Mouse (Mus musculus) lung, adult 2 months (tissue): ENCODE measurements around the gene Gm20388. TPM values are rescaled to one million over a fixed set of nuclear protein-coding genes. Genes with fewer than 3 reads are reported as not detected.
A peak's percentile ranks its signal among the peaks of the same experiment; 100 is the strongest.

Source experiments
- DNase-seq: peaks from one replicate; pipeline ENCODE4 v3.0.0; 2022
- H3K4me1 ChIP-seq: fragments of 200-500 bp; 2 replicates; pipeline ENCODE4 v1.6.1; 2011; ENCODE audit warnings: low read length; ENCODE audit not compliant: control insufficient read depth, insufficient read depth
- H3K4me3 ChIP-seq: fragments of 200-500 bp; replicated peaks from 2 replicates; pipeline ENCODE3; 2011; ENCODE audit warnings: low read depth, mild to moderate bottlenecking, control low read depth, low read length; ENCODE audit errors: extremely low read depth
- CTCF ChIP-seq: fragments of 200-500 bp; IDR thresholded peaks from 2 replicates; pipeline ENCODE4 v1.5.1; 2011; ENCODE audit warnings: mild to moderate bottlenecking, low read length, control low read depth; ENCODE audit not compliant: insufficient read depth
- POLR2A ChIP-seq: fragments of 200-500 bp; IDR thresholded peaks from 2 replicates; pipeline ENCODE4 v1.6.1; 2011; ENCODE audit warnings: low read depth, mild to moderate bottlenecking, control low read depth, low read length, borderline replicate concordance; ENCODE audit errors: extremely low read depth
- WGBS: fragments of 180-500 bp; shearing (Covaris S2); methylation state at CpG from one replicate; pipeline ENCODE4 v1.1.7; 2018; 5-methylcytosine and 5-hydroxymethylcytosine counted together
- polyA plus RNA-seq: library from polyadenylated mRNA; depleted of rRNA; stranded (reverse); fragments of >200 nt; gene quantifications from 2 replicates; pipeline ENCODE4 v1.2.3, GENCODE M21; 2012

Gm20388 gene
- polyA plus RNA-seq, 1 experiment, result 67.8 TPM

DNA sequence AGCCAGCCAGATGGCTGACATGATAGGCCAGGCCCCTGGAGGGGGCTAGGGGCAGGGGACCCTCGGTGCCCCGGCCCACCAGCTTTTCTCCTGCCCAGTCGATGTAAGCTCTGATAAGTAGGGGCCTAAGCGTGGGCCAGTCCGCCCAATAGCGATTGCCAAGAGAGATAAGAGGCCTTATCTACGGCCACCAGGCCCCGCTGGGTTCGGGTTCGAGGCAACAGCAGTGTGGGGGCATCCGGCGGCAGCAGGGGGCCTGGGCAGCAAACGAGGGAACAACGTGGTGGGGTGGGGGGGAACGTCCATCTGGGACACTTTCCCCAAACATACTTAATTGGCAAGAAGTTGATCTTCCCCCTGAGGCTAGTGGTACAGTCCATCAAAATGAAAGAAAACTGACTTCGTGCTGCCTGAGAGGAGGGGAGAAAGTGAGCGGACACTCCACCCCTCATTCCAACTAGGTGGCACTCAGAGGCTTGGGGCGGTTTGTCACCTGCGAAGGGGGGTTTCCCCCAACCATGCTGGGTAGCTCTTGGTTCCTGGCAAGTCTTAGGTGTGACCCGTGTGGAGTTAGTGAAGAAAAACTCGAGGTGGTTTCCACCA lies 2374.1 kb downstream of the Gm20388 start:
- peak overlapping the region; percentile 70 for H3K4me3 ChIP-seq
- DNase-seq, result peak; percentile 34
- peaks cover 11% of the 10 kb centered on the region for H3K4me1 ChIP-seq
- TF ChIP-seq POLR2A (no peak), CTCF (no peak)
- 13% methylated on average over 21 of the region's 21 CpGs for WGBS

DNA sequence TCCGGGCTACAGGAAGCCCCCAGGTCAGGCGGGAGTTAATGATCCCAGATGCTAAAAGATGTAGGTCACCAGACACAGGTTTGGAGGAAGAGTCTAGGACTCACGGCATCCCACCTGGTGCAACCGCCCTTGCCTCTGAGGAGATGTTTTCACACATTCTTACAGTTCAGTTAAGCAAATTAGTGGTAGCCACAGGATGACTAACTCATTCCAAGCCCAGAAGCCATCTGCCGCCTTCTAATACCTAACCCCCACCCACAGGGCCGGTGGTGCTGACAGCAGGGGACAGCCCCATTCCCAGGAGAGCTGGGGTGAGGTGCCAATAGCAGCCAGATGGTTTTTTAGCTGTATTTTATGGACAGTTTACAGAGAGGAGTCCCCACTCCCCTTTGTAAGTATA lies 2375.1 kb downstream of the Gm20388 start:
- DNase-seq, result no peak
- H3K4me1 ChIP-seq, result peaks cover 9% of the 10 kb centered on the region
- no peak for TF ChIP-seq POLR2A
- no peak for TF ChIP-seq CTCF
- H3K4me3 ChIP-seq, result no peak overlapping the region
- 77% methylated on average over 6 of the region's 6 CpGs for WGBS

DNA sequence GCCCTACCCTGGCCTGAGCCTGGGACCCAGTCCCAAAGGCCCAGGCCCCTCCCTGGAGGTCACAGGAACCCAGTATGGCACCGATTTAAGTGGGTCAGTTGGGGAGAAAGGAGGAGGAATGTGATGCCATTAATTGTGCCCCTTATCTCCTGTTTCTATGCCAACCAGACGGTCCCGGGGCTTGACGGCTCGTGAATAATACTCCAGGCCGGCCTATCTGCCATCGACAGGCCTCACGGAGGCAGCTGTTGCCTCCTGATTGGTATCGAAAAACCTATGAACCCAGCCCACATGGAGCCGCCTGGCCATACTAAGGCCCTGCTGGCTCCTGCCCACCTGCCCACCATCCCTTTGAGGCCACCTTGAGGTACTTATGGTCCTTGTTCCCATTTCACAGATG lies 2376.3 kb downstream of the Gm20388 start:
- 69% methylated on average over 10 of the region's 10 CpGs for WGBS
- DNase-seq, result no peak
- peaks cover 9% of the 10 kb centered on the region for H3K4me1 ChIP-seq
- H3K4me3 ChIP-seq, result no peak overlapping the region
- TF ChIP-seq POLR2A, result no peak
- TF ChIP-seq CTCF, result no peak

DNA sequence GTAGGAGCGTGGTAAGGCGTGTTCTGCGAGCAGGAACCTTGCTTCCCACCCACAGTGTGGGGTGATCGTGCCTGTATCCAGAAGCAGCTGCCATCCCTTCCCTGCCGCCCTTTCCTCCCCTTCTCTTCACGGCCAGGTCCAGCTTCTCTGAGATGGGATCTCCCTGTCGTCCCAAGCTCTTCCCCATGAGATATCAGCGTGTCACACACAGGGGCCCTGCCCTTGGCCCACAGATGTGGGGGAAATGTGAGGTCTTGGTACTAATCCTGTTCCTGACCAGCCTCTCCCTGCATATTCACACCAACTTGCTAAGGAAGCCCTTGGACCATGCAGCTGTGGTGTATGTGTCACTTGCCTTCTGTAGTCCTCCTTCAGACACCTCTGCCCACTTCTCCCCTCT lies 2377.1 kb downstream of the Gm20388 start:
- 87% methylated on average over 8 of the region's 8 CpGs for WGBS
- TF ChIP-seq CTCF (no peak), POLR2A (no peak)
- no peak overlapping the region for H3K4me3 ChIP-seq
- DNase-seq, result no peak
- peaks cover 9% of the 10 kb centered on the region for H3K4me1 ChIP-seq

DNA sequence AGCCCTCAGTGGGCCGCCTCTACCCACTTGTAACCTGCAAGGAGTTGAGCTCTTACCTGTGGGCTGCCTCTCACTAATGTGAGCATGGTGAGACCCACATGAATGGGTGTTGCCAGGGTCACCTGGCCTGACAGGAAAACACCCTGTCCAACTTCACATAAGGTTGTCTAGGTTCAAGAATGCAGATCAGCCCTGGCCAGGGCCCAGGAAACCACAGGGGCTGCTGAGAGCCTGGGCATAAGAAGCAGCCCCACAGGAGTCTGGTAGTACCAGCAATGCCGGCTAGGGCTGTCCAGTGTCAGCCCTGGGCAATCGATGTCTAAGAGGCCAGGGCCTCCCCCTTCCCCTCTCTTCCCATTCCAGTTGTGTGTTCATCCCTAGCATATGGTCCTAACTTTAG lies 2377.7 kb downstream of the Gm20388 start:
- Histone ChIP-seq H3K4me1 (peaks cover 7% of the 10 kb centered on the region), H3K4me3 (no peak overlapping the region)
- no peak for DNase-seq
- TF ChIP-seq CTCF, result no peak
- TF ChIP-seq POLR2A, result no peak
- WGBS, result 56% methylated on average over 3 of the region's 3 CpGs

DNA sequence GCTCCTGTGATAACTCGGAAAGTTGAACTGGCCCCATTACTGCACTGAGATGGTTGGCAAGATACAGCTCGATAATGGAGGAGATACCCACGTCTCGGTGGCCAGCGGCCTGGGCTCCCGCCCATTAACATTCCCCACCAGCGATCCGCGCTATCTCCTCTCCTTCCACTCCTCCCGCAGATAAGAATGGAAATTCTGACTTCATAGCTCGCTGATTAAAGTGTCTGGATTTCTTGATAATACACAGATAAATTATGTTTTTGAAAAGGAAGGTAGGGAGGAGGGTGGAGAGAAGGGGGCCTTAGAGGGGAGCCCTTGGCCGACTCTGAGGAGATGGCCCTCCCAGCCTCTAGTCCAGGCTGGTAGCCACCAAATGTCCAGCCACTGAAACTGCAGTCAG lies 2380.4 kb downstream of the Gm20388 start:
- Histone ChIP-seq H3K4me3 (no peak overlapping the region), H3K4me1 (peaks cover under 1% of the 10 kb centered on the region; the same call in 1 of the 2 replicates)
- DNase-seq, result no peak
- 63% methylated on average over 12 of the region's 12 CpGs for WGBS
- TF ChIP-seq POLR2A (no peak), CTCF (no peak)

DNA sequence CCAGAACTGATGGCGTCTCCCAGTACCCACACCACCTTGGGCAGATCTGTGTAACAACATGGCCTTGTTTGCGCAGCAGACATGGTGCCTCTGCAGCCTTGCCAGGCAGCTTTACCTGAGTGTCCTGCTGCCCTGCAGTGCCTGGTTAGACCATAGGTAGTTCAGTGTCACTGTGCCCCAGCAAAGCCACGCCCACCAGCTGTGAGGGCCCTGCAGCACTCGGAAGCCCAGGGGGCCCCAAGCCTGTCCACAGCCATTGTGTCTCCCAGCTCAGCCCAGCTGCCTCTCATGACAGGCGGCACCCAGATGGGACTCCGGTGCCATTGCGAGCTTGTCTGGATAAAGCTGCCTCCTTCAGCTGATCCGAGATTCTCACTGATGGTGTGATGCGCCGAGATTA lies 2380.9 kb downstream of the Gm20388 start:
- WGBS, result 83% methylated on average over 10 of the region's 10 CpGs
- Histone ChIP-seq H3K4me3 (no peak overlapping the region), H3K4me1 (peaks cover 5% of the 10 kb centered on the region; the same call in 1 of the 2 replicates)
- no peak for DNase-seq
- no peak for TF ChIP-seq CTCF
- TF ChIP-seq POLR2A, result no peak

DNA sequence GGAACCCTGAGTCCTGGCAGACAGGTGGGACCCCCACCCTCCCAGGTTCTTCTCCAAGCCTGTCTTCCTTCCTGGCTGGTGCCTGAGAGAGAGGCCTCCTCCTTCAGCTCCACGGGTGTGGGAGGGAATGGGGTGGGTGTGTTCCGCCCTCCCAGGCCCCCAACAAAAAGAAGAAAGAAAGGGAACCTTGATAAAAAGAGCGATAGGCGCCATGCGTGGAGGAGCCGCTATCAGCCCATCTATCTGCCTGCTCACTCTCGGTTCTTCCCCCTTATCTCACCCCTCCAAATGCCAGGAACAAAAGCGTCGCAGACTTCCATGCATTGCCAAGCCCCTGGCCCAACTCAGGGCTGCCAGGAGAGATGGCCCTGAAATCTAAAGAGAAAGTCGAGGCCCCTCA lies 2382.8 kb downstream of the Gm20388 start:
- WGBS, result 62% methylated on average over 10 of the region's 10 CpGs
- no peak overlapping the region for H3K4me3 ChIP-seq
- H3K4me1 ChIP-seq, result peaks cover 9% of the 10 kb centered on the region
- DNase-seq, result no peak
- no peak for TF ChIP-seq CTCF
- no peak for TF ChIP-seq POLR2A

DNA sequence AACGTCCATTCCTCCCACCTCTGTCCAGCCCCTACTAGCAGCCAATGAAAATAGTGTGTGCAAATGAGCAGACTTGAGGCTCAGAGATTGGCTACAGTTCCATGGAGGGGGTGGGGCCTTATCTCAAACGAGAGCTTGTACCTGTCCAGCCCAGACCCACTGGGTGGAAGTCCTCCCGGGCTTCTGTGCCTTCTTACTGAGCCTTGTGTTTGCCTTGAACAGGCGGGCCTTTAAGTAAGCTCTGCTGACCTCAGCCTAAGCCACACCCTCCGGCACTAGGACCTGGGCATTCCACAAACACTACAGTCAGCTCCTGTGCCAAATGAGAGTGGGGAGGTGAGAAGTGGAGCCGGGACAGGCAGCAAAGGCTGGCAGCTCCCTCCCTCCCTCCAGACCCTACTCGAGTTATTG lies 2383.6 kb downstream of the Gm20388 start:
- no peak overlapping the region for H3K4me3 ChIP-seq
- peak; percentile 34; the same call in 1 of the 2 replicates for TF ChIP-seq POLR2A
- no peak for TF ChIP-seq CTCF
- 12% methylated on average over 7 of the region's 7 CpGs for WGBS
- peak; percentile 77 for DNase-seq
- peaks cover 9% of the 10 kb centered on the region for H3K4me1 ChIP-seq

DNA sequence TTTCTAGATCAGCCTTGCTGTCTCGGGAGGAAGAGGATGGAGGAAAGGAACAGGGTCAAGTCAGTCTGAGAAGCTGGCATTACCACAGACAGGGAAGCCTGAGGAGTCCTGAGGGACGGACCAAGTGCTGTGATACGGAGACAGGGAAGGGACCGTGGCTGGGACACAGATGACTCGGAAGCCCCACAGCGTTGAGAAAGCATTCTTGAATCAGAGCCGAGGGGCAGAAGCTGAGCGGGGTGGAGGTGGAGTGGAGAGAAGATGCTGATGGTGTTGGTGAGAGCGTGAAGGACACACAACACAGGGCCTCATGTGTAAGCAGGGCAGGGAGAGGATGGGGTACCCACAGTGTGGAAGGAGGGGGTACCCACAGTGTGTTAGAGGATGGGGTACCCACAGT lies 2384.7 kb downstream of the Gm20388 start:
- 68% methylated on average over 9 of the region's 9 CpGs for WGBS
- TF ChIP-seq CTCF (no peak), POLR2A (no peak)
- H3K4me1 ChIP-seq, result peaks cover 9% of the 10 kb centered on the region
- no peak overlapping the region for H3K4me3 ChIP-seq
- no peak for DNase-seq
